Mouse (Mus musculus): ENCODE results near the gene Paqr4.

The Paqr4 gene

GRCm38 (mm10) chr17:23748631-23749391, 8.1 kb upstream of the Paqr4 start:
- peak; percentile 74 for DNase-seq (ENCODE audit: low spot score)

GRCm38 (mm10) chr17:23748026-23748425, 7.4 kb upstream of the Paqr4 start:
- no peak for DNase-seq (ENCODE audit: low spot score)

GRCm38 (mm10) chr17:23747471-23747870, 6.8 kb upstream of the Paqr4 start:
- no peak for DNase-seq (ENCODE audit: low spot score)

- DNase-seq (ENCODE audit: low spot score), result no peak
Measured at GRCm38 (mm10) chr17:23746767-23747166, 6.1 kb upstream of the Paqr4 start.

GRCm38 (mm10) chr17:23746311-23746710, 5.6 kb upstream of the Paqr4 start:
- DNase-seq (ENCODE audit: low spot score), result no peak

GRCm38 (mm10) chr17:23745301-23746251, 4.9 kb upstream of the Paqr4 start, which contains the start of gene Kremen2:
TSS of gene Kremen2 (minus strand) at chr17:23745833.
- DNase-seq (ENCODE audit: low spot score), result no peak

GRCm38 (mm10) chr17:23744651-23745050, 4.0 kb upstream of the Paqr4 start:
- DNase-seq (ENCODE audit: low spot score), result no peak

GRCm38 (mm10) chr17:23744076-23744475, 3.4 kb upstream of the Paqr4 start:
- DNase-seq (ENCODE audit: low spot score), result no peak

GRCm38 (mm10) chr17:23742941-23743340, 2.3 kb upstream of the Paqr4 start:
- DNase-seq (ENCODE audit: low spot score), result no peak

- DNase-seq (ENCODE audit: low spot score), result no peak
Measured at GRCm38 (mm10) chr17:23742210-23742793, 1.6 kb upstream of the Paqr4 start.

- DNase-seq (ENCODE audit: low spot score), result no peak
Measured at GRCm38 (mm10) chr17:23741359-23742209, 917 bp upstream of the Paqr4 start.

GRCm38 (mm10) chr17:23740136-23740584, 507 bp downstream of the Paqr4 start:
- peak; percentile 93 for DNase-seq (ENCODE audit: low spot score)

- peak; percentile 60 for DNase-seq (ENCODE audit: low spot score)
Measured at GRCm38 (mm10) chr17:23739202-23740135, 1.2 kb downstream of the Paqr4 start.

- DNase-seq (ENCODE audit: low spot score), result no peak
Measured at GRCm38 (mm10) chr17:23738836-23739201, 1.8 kb downstream of the Paqr4 start.

GRCm38 (mm10) chr17:23737493-23738445, 2.9 kb downstream of the Paqr4 start:
- no peak for DNase-seq (ENCODE audit: low spot score)

GRCm38 (mm10) chr17:23734341-23734740, 6.3 kb downstream of the Paqr4 start:
- DNase-seq (ENCODE audit: low spot score), result no peak

- DNase-seq (ENCODE audit: low spot score), result no peak
Measured at GRCm38 (mm10) chr17:23730441-23730840, 10.2 kb downstream of the Paqr4 start.

- peak; percentile 76 for DNase-seq (ENCODE audit: low spot score)
Measured at GRCm38 (mm10) chr17:23726758-23727142, 13.9 kb downstream of the Paqr4 start.

Data from layer of hippocampus, adult 11-12 months (tissue).